Mouse (Mus musculus) olfactory bulb, adult 2 months (tissue): ENCODE measurements at regions not wholly inside any gene's neighbourhood (a gene's known extent, or its start where the extent isn't known, plus 50 kb on each side); places are given as distances from the start of the nearest gene placed in this dataset.

Source experiments
- H3K27ac ChIP-seq: fragments of 200-500 bp; 2 replicates; pipeline ENCODE4 v1.5.1; 2012; ENCODE audit warnings: low read depth, low read length; ENCODE audit not compliant: insufficient read depth
- H3K4me1 ChIP-seq: fragments of 200-500 bp; 2 replicates; pipeline ENCODE4 v1.6.1; 2012; ENCODE audit warnings: low read length; ENCODE audit not compliant: control insufficient read depth, insufficient read depth
- H3K4me3 ChIP-seq: fragments of 200-500 bp; 2 replicates; pipeline ENCODE4 v1.5.1; 2012; ENCODE audit warnings: mild to moderate bottlenecking, low read depth, low read length, moderate library complexity; ENCODE audit not compliant: insufficient read depth
- CTCF ChIP-seq: fragments of 200-500 bp; IDR thresholded peaks from 2 replicates; pipeline ENCODE4 v1.5.1; 2012; ENCODE audit warnings: low read depth, mild to moderate bottlenecking, low read length, moderate library complexity; ENCODE audit not compliant: insufficient read depth
- POLR2A ChIP-seq: fragments of 200-500 bp; IDR thresholded peaks from 2 replicates; pipeline ENCODE4 v1.6.1; 2012; ENCODE audit warnings: mild to moderate bottlenecking, low read depth, low read length, moderate library complexity; ENCODE audit not compliant: insufficient read depth
- WGBS: fragments of 180-500 bp; shearing (Covaris S2); methylation state at CpG from one replicate; pipeline ENCODE4 v1.1.7; 2018; 5-methylcytosine and 5-hydroxymethylcytosine counted together

DNA sequence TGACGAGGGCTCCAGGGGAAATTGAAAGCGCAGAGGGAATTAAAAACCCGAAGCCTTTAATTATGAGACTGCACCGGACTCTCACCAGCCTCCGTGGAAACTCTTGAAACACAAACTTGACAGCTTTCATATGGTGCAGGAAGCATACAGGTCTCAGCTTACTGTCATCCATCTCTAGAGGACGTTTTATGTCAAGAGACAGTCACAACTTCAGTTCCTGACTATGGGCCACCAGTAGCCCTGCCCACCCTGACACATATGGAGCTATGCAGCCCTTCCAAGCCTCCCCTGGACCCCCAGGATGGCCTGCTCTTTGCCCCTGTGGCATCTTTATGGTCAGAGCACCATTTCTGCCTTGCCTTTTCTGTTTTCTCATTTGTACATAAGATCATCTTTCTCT lies 530.0 kb downstream of the Vrk1 start:
- WGBS = 51% methylated on average over 6 of the region's 6 CpGs
- H3K27ac ChIP-seq = no peak overlapping the region
- no peak overlapping the region for H3K4me3 ChIP-seq
- TF ChIP-seq POLR2A = no peak
- TF ChIP-seq CTCF = no peak
- H3K4me1 ChIP-seq = peaks cover 4% of the 10 kb centered on the region

DNA sequence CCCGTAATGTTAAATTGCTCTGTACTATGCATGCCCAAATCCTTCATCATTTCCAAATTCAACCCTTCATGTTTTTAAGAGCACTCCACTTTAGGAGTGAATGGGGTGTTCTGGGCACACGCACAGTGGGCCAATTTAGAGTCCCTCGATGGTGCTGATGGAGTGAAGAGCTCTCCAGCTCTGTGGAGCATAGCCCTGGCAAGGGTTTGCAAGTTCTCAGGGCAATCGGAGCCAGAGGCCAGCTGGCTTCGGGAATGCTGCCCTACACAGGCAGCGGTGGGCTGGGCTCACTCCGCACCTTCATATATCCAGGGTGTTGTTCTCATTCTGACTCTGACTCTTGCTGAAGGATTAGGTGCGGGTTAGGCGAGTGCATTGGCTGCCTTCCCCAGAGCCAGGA lies 549.5 kb downstream of the Vrk1 start:
- Histone ChIP-seq H3K27ac (no peak overlapping the region), H3K4me3 (no peak overlapping the region), H3K4me1 (no peaks in the 10 kb centered on the region)
- TF ChIP-seq CTCF (no peak), POLR2A (no peak)
- WGBS = 76% methylated on average over 9 of the region's 9 CpGs

- 47% methylated on average over 6 of the region's 6 CpGs for WGBS
- no peak overlapping the region for H3K27ac ChIP-seq
- TF ChIP-seq POLR2A = no peak
- no peak for TF ChIP-seq CTCF
These were observed 555.2 kb downstream of the Vrk1 start for GRCm38 (mm10) chr12:106565263-106565681.

DNA sequence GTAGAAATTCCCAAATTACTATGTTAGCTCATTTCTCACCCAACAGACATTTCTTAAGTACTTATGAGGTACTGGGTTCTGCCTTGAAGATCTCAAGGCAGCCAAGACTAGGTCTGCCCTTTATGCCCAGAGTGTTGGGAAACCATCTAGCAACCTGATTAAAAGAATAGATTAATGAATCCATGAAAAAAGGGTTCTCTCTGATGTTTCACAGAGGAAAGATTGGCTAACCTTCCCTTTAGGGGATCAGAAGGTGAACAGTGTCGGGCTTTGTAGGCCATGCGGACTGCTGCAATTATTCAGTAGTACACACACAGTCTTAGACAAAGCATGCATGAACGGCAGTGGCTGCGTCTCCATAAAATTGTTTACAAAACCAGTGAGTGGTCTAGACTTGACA lies 556.3 kb downstream of the Vrk1 start:
- no peak overlapping the region for H3K27ac ChIP-seq
- 83% methylated on average over 4 of the region's 4 CpGs for WGBS
- no peaks in the 10 kb centered on the region for H3K4me1 ChIP-seq
- TF ChIP-seq POLR2A (no peak), CTCF (no peak)
- H3K4me3 ChIP-seq = no peak overlapping the region

More at GRCm38 (mm10) chr12:106565263-106565681, 555.2 kb downstream of the Vrk1 start:
- H3K4me1 ChIP-seq = no peaks in the 10 kb centered on the region
- no peak overlapping the region for H3K4me3 ChIP-seq

DNA sequence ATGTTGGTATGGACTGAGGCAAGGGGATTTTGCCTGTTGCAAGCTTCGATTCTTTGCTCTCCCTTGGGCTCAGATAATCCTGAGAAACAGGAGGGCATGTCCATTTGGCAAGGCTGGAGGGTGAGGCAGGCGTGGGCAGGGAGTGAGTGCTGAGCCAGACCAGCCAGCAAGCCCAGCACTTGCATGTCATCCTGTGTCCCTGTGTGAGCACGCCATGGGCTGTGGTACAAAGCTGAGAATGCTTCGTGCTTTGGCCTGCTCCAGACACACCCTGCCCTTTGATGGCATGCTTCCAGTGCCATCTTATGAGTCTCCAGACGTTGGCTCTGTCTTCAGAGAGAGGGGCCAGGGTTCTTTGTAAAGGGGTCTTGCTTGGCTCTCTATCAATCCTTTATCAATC lies 557.1 kb downstream of the Vrk1 start:
- TF ChIP-seq CTCF (no peak), POLR2A (no peak)
- H3K4me3 ChIP-seq = no peak overlapping the region
- WGBS = 89% methylated on average over 5 of the region's 5 CpGs
- H3K27ac ChIP-seq = no peak overlapping the region
- no peaks in the 10 kb centered on the region for H3K4me1 ChIP-seq

- H3K27ac ChIP-seq = no peak overlapping the region
- no peak overlapping the region for H3K4me3 ChIP-seq
- TF ChIP-seq CTCF = no peak
- no peak for TF ChIP-seq POLR2A
- no peaks in the 10 kb centered on the region for H3K4me1 ChIP-seq
- 91% methylated on average over 10 of the region's 10 CpGs for WGBS
These were observed 558.6 kb downstream of the Vrk1 start for GRCm38 (mm10) chr12:106568541-106569085.

- Histone ChIP-seq H3K4me1 (no peaks in the 10 kb centered on the region), H3K4me3 (no peak overlapping the region), H3K27ac (no peak overlapping the region)
- 89% methylated on average over 5 of the region's 5 CpGs for WGBS
- TF ChIP-seq CTCF (no peak), POLR2A (no peak)
These were observed 562.9 kb downstream of the Vrk1 start for GRCm38 (mm10) chr12:106572956-106573355.

- 38% methylated on average over 9 of the region's 9 CpGs for WGBS
- Histone ChIP-seq H3K27ac (no peak overlapping the region), H3K4me3 (no peak overlapping the region), H3K4me1 (peaks cover 3% of the 10 kb centered on the region)
- TF ChIP-seq CTCF (no peak), POLR2A (no peak)
These were observed 572.7 kb downstream of the Vrk1 start for GRCm38 (mm10) chr12:106582760-106583159.

GRCm38 (mm10) chr12:106585626-106586025 lies 575.6 kb downstream of the Vrk1 start:
- TF ChIP-seq CTCF (no peak), POLR2A (no peak)
- no peak overlapping the region for H3K27ac ChIP-seq
- peaks cover 3% of the 10 kb centered on the region for H3K4me1 ChIP-seq
- WGBS = 87% methylated on average over 5 of the region's 5 CpGs
- H3K4me3 ChIP-seq = no peak overlapping the region

DNA sequence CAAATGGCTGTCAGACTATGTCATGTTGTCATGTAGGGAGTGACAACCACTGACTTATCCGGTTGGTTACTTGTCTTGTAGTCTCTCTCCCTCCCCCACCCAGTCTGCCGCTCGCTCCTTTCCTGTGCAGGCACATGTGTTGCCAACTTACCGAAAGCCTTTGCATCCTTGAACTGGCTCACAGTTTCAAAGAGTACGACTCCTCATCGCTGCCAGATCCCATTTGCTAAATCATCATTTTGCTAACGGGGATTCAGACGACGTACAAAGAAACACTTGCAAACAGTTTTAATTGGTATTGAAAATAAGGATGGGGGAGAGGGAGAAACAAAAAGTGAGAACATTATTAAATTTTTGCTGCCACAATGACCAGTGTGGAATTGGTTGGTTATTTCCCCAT lies 582.7 kb downstream of the Vrk1 start:
- Histone ChIP-seq H3K4me3 (no peak overlapping the region), H3K27ac (no peak overlapping the region), H3K4me1 (peaks cover 10% of the 10 kb centered on the region)
- no peak for TF ChIP-seq CTCF
- no peak for TF ChIP-seq POLR2A
- WGBS = 44% methylated on average over 9 of the region's 9 CpGs
